17 mouse cellular contexts compared by ENCODE assay signal in genomic region chr15:86015026-86015425, GRCm38 (mm10). TPM values are rescaled to one million over a fixed set of nuclear protein-coding genes. Genes with fewer than 3 reads are reported as not detected.
DNase-seq lines count a peak whose midpoint lies in the region; ATAC-seq lines count a peak whose summit lies in the region.
"Had no signal": no experiment of that assay in that cellular context is flagged by ENCODE, and none has a peak within 500 bp of the region (broad histone marks: within the 10 kb centered on the region; RNA-seq: fewer than 3 reads in every experiment).

No protein-coding gene starts in this region.

- 0 out of 2 replicates have a peak, but pooled peaks have one; percentile 33 for ATAC-seq in erythroblast, adult 5-6 weeks (replicated peaks; ENCODE audit: low FRiP score, poor library complexity, severe bottlenecking)
- ATAC-seq: forebrain, embryonic 14.5 days; hindbrain, postnatal 0 days had no signal

- DNase-seq in spleen, adult 12 weeks (ENCODE audit: low spot score) = peak; percentile 47
- DNase-seq in spleen, adult 18-20 months = no peak
- peak; percentile 64 for DNase-seq in adrenal gland, postnatal 10 days
- no peak for DNase-seq in gastrocnemius, adult 18-20 months (ENCODE audit: low spot score)
- DNase-seq in MN1 (ENCODE audit: low spot score) = no peak
- DNase-seq: B cell, adult 2 months; cerebellum, adult 2 months; cerebellum, postnatal 25 days; gastrocnemius, postnatal 25 days; heart, adult 11 months; kidney, adult 8-10 months; kidney, postnatal 4 days; lung, postnatal 14 days; right cerebral cortex, postnatal 4 days had no signal

RNA-seq across cellular contexts. Expression of gene Celsr1, which starts 18.6 kb away (rescaled TPM):
- 1 to 10 TPM; 4.4 to 6.5 TPM for total RNA-seq in adrenal gland, postnatal 10 days (2021)
- 0.38 and 1.5 TPM in 2 replicates for total RNA-seq in erythroblast, adult 5-6 weeks (2015; ENCODE audit: low replicate concordance)
- total RNA-seq in erythroblast, adult 5-6 weeks (2017; ENCODE audit: low replicate concordance) = 0.60 and 0.98 TPM in 2 replicates
- under 1 TPM; 0.24 to 0.32 TPM for total RNA-seq in gastrocnemius, adult 18-20 months (2021)

RNA-seq across cellular contexts. Expression of gene Gramd4, which starts 42.5 kb away (rescaled TPM):
- 10 to 100 TPM; 13.9 to 22.1 TPM for total RNA-seq in adrenal gland, postnatal 10 days (2021)
- 3.3 and 7.3 TPM in 2 replicates for total RNA-seq in erythroblast, adult 5-6 weeks (2015; ENCODE audit: low replicate concordance)
- total RNA-seq in erythroblast, adult 5-6 weeks (2017; ENCODE audit: low replicate concordance) = 8.4 and 11.0 TPM in 2 replicates
- 10 to 100 TPM in 1 of 2 experiments, 1 to 10 TPM in 1; 7.6 to 12.1 TPM for total RNA-seq in gastrocnemius, adult 18-20 months (2021)

Comparison
In these comparisons a context has a peak if more than half of its experiments do, and no peak if none do; other contexts are left out.
1. DNase-seq: peak in spleen, adult 12 weeks (single experiment) and adrenal gland, postnatal 10 days (single experiment); none in spleen, adult 18-20 months (0 of 2), gastrocnemius, adult 18-20 months (single experiment) and MN1 (single experiment).